Mouse (Mus musculus): ENCODE results near the gene Kif1bp.

- TF ChIP-seq GATA1 (IDR thresholded peaks at IDR 0.05; ENCODE audit: borderline replicate concordance, low read length), result no peak
- no peak for TF ChIP-seq FLI1 (IDR thresholded peaks at IDR 0.05; ENCODE audit: low read length)
Observed at GRCm38 (mm10) chr10:62590200-62590599, 11.9 kb upstream of the Kif1bp start.
